Mouse (Mus musculus) lung, adult 2 months (tissue): ENCODE measurements around the gene Kcnb1. TPM values are rescaled to one million over a fixed set of nuclear protein-coding genes. Genes with fewer than 3 reads are reported as not detected.

ENCODE experiments used
- DNase-seq: peaks from one replicate; pipeline ENCODE4 v3.0.0; 2022
- H3K4me1 ChIP-seq: fragments of 200-500 bp; 2 replicates; pipeline ENCODE4 v1.6.1; 2011; ENCODE audit warnings: low read length; ENCODE audit not compliant: control insufficient read depth, insufficient read depth
- H3K4me3 ChIP-seq: fragments of 200-500 bp; replicated peaks from 2 replicates; pipeline ENCODE3; 2011; ENCODE audit warnings: low read depth, mild to moderate bottlenecking, control low read depth, low read length; ENCODE audit errors: extremely low read depth
- CTCF ChIP-seq: fragments of 200-500 bp; IDR thresholded peaks from 2 replicates; pipeline ENCODE4 v1.5.1; 2011; ENCODE audit warnings: mild to moderate bottlenecking, low read length, control low read depth; ENCODE audit not compliant: insufficient read depth
- POLR2A ChIP-seq: fragments of 200-500 bp; IDR thresholded peaks from 2 replicates; pipeline ENCODE4 v1.6.1; 2011; ENCODE audit warnings: low read depth, mild to moderate bottlenecking, control low read depth, low read length, borderline replicate concordance; ENCODE audit errors: extremely low read depth
- WGBS: fragments of 180-500 bp; shearing (Covaris S2); methylation state at CpG from one replicate; pipeline ENCODE4 v1.1.7; 2018; 5-methylcytosine and 5-hydroxymethylcytosine counted together
- polyA plus RNA-seq: library from polyadenylated mRNA; depleted of rRNA; stranded (reverse); fragments of >200 nt; gene quantifications from 2 replicates; pipeline ENCODE4 v1.2.3, GENCODE M21; 2012

Kcnb1 gene
- polyA plus RNA-seq, 1 experiment: 5.1 TPM

- WGBS: 60% methylated on average over 7 of the region's 7 CpGs
- no peak for DNase-seq
- TF ChIP-seq CTCF (no peak), POLR2A (no peak)
- peaks cover 24% of the 10 kb centered on the region for H3K4me1 ChIP-seq
- H3K4me3 ChIP-seq: no peak overlapping the region
These were observed 68.0 kb downstream of the Kcnb1 start for GRCm38 (mm10) chr2:167121996-167122395.

GRCm38 (mm10) chr2:167121228-167121627, 68.7 kb downstream of the Kcnb1 start:
- DNase-seq: peak; percentile 17
- TF ChIP-seq POLR2A (no peak), CTCF (no peak)
- no peak overlapping the region for H3K4me3 ChIP-seq
- peaks cover 24% of the 10 kb centered on the region for H3K4me1 ChIP-seq
- WGBS: 44% methylated on average over 6 of the region's 6 CpGs

GRCm38 (mm10) chr2:167120186-167120830, 69.6 kb downstream of the Kcnb1 start:
- Histone ChIP-seq H3K4me3 (no peak overlapping the region), H3K4me1 (peaks cover 24% of the 10 kb centered on the region)
- TF ChIP-seq POLR2A: no peak
- TF ChIP-seq CTCF: no peak
- WGBS: 79% methylated on average over 12 of the region's 12 CpGs
- no peak for DNase-seq

GRCm38 (mm10) chr2:167118046-167118445, 71.9 kb downstream of the Kcnb1 start:
- TF ChIP-seq CTCF: no peak
- 34% methylated on average over 10 of the region's 10 CpGs for WGBS
- peak; percentile 29 for DNase-seq

GRCm38 (mm10) chr2:167112737-167113136, 77.2 kb downstream of the Kcnb1 start:
- Histone ChIP-seq H3K4me1 (peaks cover under 1% of the 10 kb centered on the region; the same call in 1 of the 2 replicates), H3K4me3 (no peak overlapping the region)
- TF ChIP-seq POLR2A (no peak), CTCF (peak; percentile 99)
- WGBS: 48% methylated on average over 6 of the region's 6 CpGs
- DNase-seq: peak; percentile 85

More at GRCm38 (mm10) chr2:167118046-167118445, 71.9 kb downstream of the Kcnb1 start:
- no peak overlapping the region for H3K4me3 ChIP-seq
- H3K4me1 ChIP-seq: peaks cover 24% of the 10 kb centered on the region

- 58% methylated on average over 7 of the region's 7 CpGs for WGBS
- Histone ChIP-seq H3K4me3 (no peak overlapping the region), H3K4me1 (no peaks in the 10 kb centered on the region)
- no peak for DNase-seq
- TF ChIP-seq POLR2A (no peak), CTCF (no peak)
These were observed 77.7 kb downstream of the Kcnb1 start for GRCm38 (mm10) chr2:167112259-167112658.

GRCm38 (mm10) chr2:167109506-167109905, 80.4 kb downstream of the Kcnb1 start:
- H3K4me1 ChIP-seq: no peaks in the 10 kb centered on the region
- DNase-seq: no peak
- TF ChIP-seq CTCF (no peak), POLR2A (no peak)
- H3K4me3 ChIP-seq: no peak overlapping the region
- 75% methylated on average over 8 of the region's 8 CpGs for WGBS

- Histone ChIP-seq H3K4me3 (no peak overlapping the region), H3K4me1 (no peaks in the 10 kb centered on the region)
- 54% methylated on average over 7 of the region's 7 CpGs for WGBS
- DNase-seq: no peak
- TF ChIP-seq CTCF: no peak
- no peak for TF ChIP-seq POLR2A
These were observed 86.4 kb downstream of the Kcnb1 start for GRCm38 (mm10) chr2:167103546-167103945.

- no peak for DNase-seq
- H3K4me1 ChIP-seq: no peaks in the 10 kb centered on the region
- TF ChIP-seq CTCF (no peak), POLR2A (no peak)
- whole genome bisulfite sequencing: 39% methylated on average over 17 of the region's 17 CpGs
- H3K4me3 ChIP-seq: no peak overlapping the region
These were observed 88.1 kb downstream of the Kcnb1 start for GRCm38 (mm10) chr2:167101743-167102441.

GRCm38 (mm10) chr2:167094688-167095087, 95.3 kb downstream of the Kcnb1 start:
- no peak for DNase-seq
- 79% methylated on average over 4 of the region's 4 CpGs for WGBS
- TF ChIP-seq CTCF: no peak
- Histone ChIP-seq H3K4me1 (no peaks in the 10 kb centered on the region), H3K4me3 (no peak overlapping the region)
